Mouse (Mus musculus) brown adipose tissue, adult 24 weeks (tissue): ENCODE results near the gene Tbx10. TPM values are rescaled to one million over a fixed set of nuclear protein-coding genes. Genes with fewer than 3 reads are reported as not detected.
"Not testable (repeated sequence)": the region's sequence is repeated elsewhere in the genome, so short reads cannot be mapped to it uniquely, and the experiment has no call there.

Experiments
- H3K27ac ChIP-seq: fragments of 200-500 bp; replicated peaks from 2 replicates; pipeline ENCODE4 v1.5.1; 2012; ENCODE audit warnings: low read depth, mild to moderate bottlenecking, low read length
- H3K4me1 ChIP-seq: fragments of 200-500 bp; 2 replicates; pipeline ENCODE4 v1.6.1; 2012; ENCODE audit warnings: low read length, mixed read lengths; ENCODE audit not compliant: control insufficient read depth, insufficient read depth, insufficient read length
- H3K4me3 ChIP-seq: fragments of 200-500 bp; 2 replicates; pipeline ENCODE4 v1.5.1; 2012; ENCODE audit warnings: low read depth, mild to moderate bottlenecking, low read length, moderate library complexity; ENCODE audit not compliant: insufficient read depth
- polyA plus RNA-seq: library from polyadenylated mRNA; stranded (reverse); fragments of >200 nt; gene quantifications from 2 replicates; pipeline ENCODE4 v1.2.4, GENCODE M21; 2012; ENCODE audit not compliant: missing spikeins, insufficient read depth, insufficient read length

Gene Tbx10
- polyA plus RNA-seq, 1 experiment: not detected

GRCm38 (mm10) chr19:4036327-4037045 is 43.9 kb downstream of the Tbx10 start:
- Histone ChIP-seq H3K4me1 (peaks cover 8% of the 10 kb centered on the region; the same call in 1 of the 2 replicates), H3K27ac (no peak overlapping the region), H3K4me3 (peak overlapping the region; percentile 32; the same call in 1 of the 2 replicates)

- H3K4me3 ChIP-seq: peak overlapping the region; percentile 77
- H3K4me1 ChIP-seq: not testable (repeated sequence)
- H3K27ac ChIP-seq: peak overlapping the region; percentile 52; the same call in 1 of the 2 replicates
Measured at GRCm38 (mm10) chr19:4037154-4037787, 44.7 kb downstream of the Tbx10 start.

GRCm38 (mm10) chr19:4037788-4038232 is 45.3 kb downstream of the Tbx10 start, which contains the start of gene Gstp1:
Gstp1 (minus strand) TSS chr19:4037985.
- peak within 1 kb of the TSS; percentile 77 for H3K4me3 ChIP-seq
- peaks cover 8% of the 10 kb centered on the region; the same call in 1 of the 2 replicates for H3K4me1 ChIP-seq
- H3K27ac ChIP-seq: peak within 1 kb of the TSS; percentile 52; the same call in 1 of the 2 replicates

- not testable (repeated sequence) for H3K4me1 ChIP-seq
Measured at GRCm38 (mm10) chr19:4040941-4041340, 48.4 kb downstream of the Tbx10 start.

GRCm38 (mm10) chr19:4041500-4041899 is 48.9 kb downstream of the Tbx10 start:
- H3K4me1 ChIP-seq, H3K4me3 ChIP-seq, H3K27ac ChIP-seq: not testable (repeated sequence)

More at GRCm38 (mm10) chr19:4040941-4041340, 48.4 kb downstream of the Tbx10 start:
- not testable (repeated sequence) for H3K27ac ChIP-seq, H3K4me3 ChIP-seq

GRCm38 (mm10) chr19:4042124-4042523 is 49.6 kb downstream of the Tbx10 start:
- Histone ChIP-seq H3K4me1 (peaks cover 5% of the 10 kb centered on the region; the same call in 1 of the 2 replicates), H3K27ac (no peak overlapping the region), H3K4me3 (peak overlapping the region; percentile 22; the same call in 1 of the 2 replicates)

- H3K27ac ChIP-seq, H3K4me3 ChIP-seq, H3K4me1 ChIP-seq: not testable (repeated sequence)
Measured at GRCm38 (mm10) chr19:4044109-4044508, 51.6 kb downstream of the Tbx10 start.

GRCm38 (mm10) chr19:4045966-4046865 is 53.7 kb downstream of the Tbx10 start, which contains the start of gene Gstp2:
Gstp2 (minus strand) TSS chr19:4046023.
- H3K27ac ChIP-seq: peak within 1 kb of the TSS; percentile 52
- peak within 1 kb of the TSS; percentile 16; the same call in 1 of the 2 replicates for H3K4me3 ChIP-seq
- H3K4me1 ChIP-seq: 0 out of 2 replicates have a peak, but pooled peaks cover 3% of the 10 kb centered on the region

- Histone ChIP-seq H3K27ac (no peak overlapping the region), H3K4me3 (no peak overlapping the region), H3K4me1 (0 out of 2 replicates have a peak, but pooled peaks cover 3% of the 10 kb centered on the region)
Measured at GRCm38 (mm10) chr19:4046866-4047254, 54.3 kb downstream of the Tbx10 start.

- Histone ChIP-seq H3K4me1 (0 out of 2 replicates have a peak, but pooled peaks cover 3% of the 10 kb centered on the region), H3K4me3 (no peak overlapping the region), H3K27ac (no peak overlapping the region)
Measured at GRCm38 (mm10) chr19:4047859-4048258, 55.3 kb downstream of the Tbx10 start.

GRCm38 (mm10) chr19:4049069-4049468 is 56.5 kb downstream of the Tbx10 start:
- H3K4me3 ChIP-seq, H3K4me1 ChIP-seq, H3K27ac ChIP-seq: not testable (repeated sequence)

Other genes with a start within 250 kb of the Tbx10 start
- 15.9 and 20.4 TPM in 2 replicates for gene Kmt5b, start 225.3 kb upstream of the Tbx10 start, polyA plus RNA-seq
- 6.9 and 11.2 TPM in 2 replicates for gene Chka, start 141.0 kb upstream of the Tbx10 start, polyA plus RNA-seq
- 5.3 and 7.7 TPM in 2 replicates for gene Tcirg1, start 85.6 kb upstream of the Tbx10 start, polyA plus RNA-seq
- 1,010 and 1,143 TPM in 2 replicates for gene Ndufs8, start 80.0 kb upstream of the Tbx10 start, polyA plus RNA-seq
- 1.8 and 2.2 TPM in 2 replicates for gene Aldh3b1, start 62.9 kb upstream of the Tbx10 start, polyA plus RNA-seq
- gene Unc93b1, start 57.6 kb upstream of the Tbx10 start, polyA plus RNA-seq: 25.3 and 25.4 TPM in 2 replicates
- gene Aldh3b3, start 34.1 kb upstream of the Tbx10 start, polyA plus RNA-seq: not detected in 2 replicates
- gene Aldh3b2, start 20.4 kb upstream of the Tbx10 start, polyA plus RNA-seq: 6.9 and 13.4 TPM in 2 replicates
- gene Acy3, start 6.2 kb upstream of the Tbx10 start, polyA plus RNA-seq: 33.3 and 40.6 TPM in 2 replicates
- 24.5 and 49.5 TPM in 2 replicates for gene Nudt8, start 7.8 kb downstream of the Tbx10 start, polyA plus RNA-seq
- gene Gm49405, start 7.9 kb downstream of the Tbx10 start, polyA plus RNA-seq: not detected in 2 replicates
- gene Doc2g, start 10.6 kb downstream of the Tbx10 start, polyA plus RNA-seq: 1.1 and 1.8 TPM in 2 replicates
- gene Ndufv1, start 20.1 kb downstream of the Tbx10 start, polyA plus RNA-seq: 1,127 and 1,213 TPM in 2 replicates
- gene Gstp1, start 45.2 kb downstream of the Tbx10 start, polyA plus RNA-seq: 362 and 451 TPM in 2 replicates
- 14.8 and 26.0 TPM in 2 replicates for gene Gstp2, start 53.3 kb downstream of the Tbx10 start, polyA plus RNA-seq
- 2.3 and 4.2 TPM in 2 replicates for gene Gstp3, start 66.8 kb downstream of the Tbx10 start, polyA plus RNA-seq
- not detected in 2 replicates for gene Cabp2, start 88.8 kb downstream of the Tbx10 start, polyA plus RNA-seq
- gene Cdk2ap2, start 104.4 kb downstream of the Tbx10 start, polyA plus RNA-seq: 78.5 and 101 TPM in 2 replicates
- gene Pitpnm1, start 107.2 kb downstream of the Tbx10 start, polyA plus RNA-seq: 14.8 and 17.2 TPM in 2 replicates
- 62.7 and 65.2 TPM in 2 replicates for gene Aip, start 133.1 kb downstream of the Tbx10 start, polyA plus RNA-seq
- not detected in 2 replicates for gene Gpr152, start 147.0 kb downstream of the Tbx10 start, polyA plus RNA-seq
- not detected in 2 replicates for gene Cabp4, start 151.3 kb downstream of the Tbx10 start, polyA plus RNA-seq
- gene Coro1b, start 155.9 kb downstream of the Tbx10 start, polyA plus RNA-seq: 103 and 112 TPM in 2 replicates
- 1.3 and 3.3 TPM in 2 replicates for gene Ptprcap, start 160.9 kb downstream of the Tbx10 start, polyA plus RNA-seq
- 17.2 and 17.7 TPM in 2 replicates for gene Rps6kb2, start 170.6 kb downstream of the Tbx10 start, polyA plus RNA-seq
- gene Carns1, start 182.7 kb downstream of the Tbx10 start, polyA plus RNA-seq: 2.1 and 3.1 TPM in 2 replicates
- 0.83 TPM in 1 of 2 replicates, not detected in the other for gene Tbc1d10c, start 198.5 kb downstream of the Tbx10 start, polyA plus RNA-seq
- 265 and 309 TPM in 2 replicates for gene Ppp1ca, start 199.3 kb downstream of the Tbx10 start, polyA plus RNA-seq
- 4.4 and 7.6 TPM in 2 replicates for gene Rad9a, start 208.9 kb downstream of the Tbx10 start, polyA plus RNA-seq
- gene Clcf1, start 221.5 kb downstream of the Tbx10 start, polyA plus RNA-seq: not detected in 2 replicates
- gene AC109138.7, start 221.6 kb downstream of the Tbx10 start, polyA plus RNA-seq: not detected in 2 replicates
- gene Pold4, start 239.1 kb downstream of the Tbx10 start, polyA plus RNA-seq: 63.7 and 81.4 TPM in 2 replicates